Mouse (Mus musculus) skeletal muscle tissue, adult 2 months (tissue): ENCODE measurements around the gene Vmn1r65.
"Not testable (repeated sequence)": the region's sequence is repeated elsewhere in the genome, so short reads cannot be mapped to it uniquely, and the experiment has no call there.

Experiments
- DNase-seq: peaks from one replicate; pipeline ENCODE4 v3.0.0-alpha.2; 2012; ENCODE audit warnings: low read depth, low spot score

Vmn1r65 gene

GRCm38 (mm10) chr7:6010910-6011309 is at the start of gene Vmn1r65:
Gene Vmn1r65 (minus strand): TSS chr7:6011010.
- no peak for DNase-seq

DNA sequence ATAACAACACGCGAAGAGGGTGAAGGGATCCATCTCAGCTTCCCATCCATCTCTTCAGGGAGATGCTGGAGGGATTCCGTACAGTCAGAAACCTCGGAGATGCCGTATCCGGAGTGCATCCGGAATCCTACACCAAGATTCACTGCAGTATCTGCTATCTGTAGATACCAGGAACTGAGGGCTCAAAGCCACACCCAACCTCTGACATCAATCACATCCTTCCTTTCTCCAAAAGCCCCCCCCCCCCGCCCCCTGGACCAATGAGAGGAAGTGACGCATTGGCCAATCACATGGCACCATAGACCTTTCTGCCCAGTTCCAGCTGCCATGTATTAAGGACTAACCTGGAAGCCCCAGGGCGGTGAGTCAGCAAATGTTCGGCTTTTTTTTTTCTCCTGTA is 34.1 kb upstream of the Vmn1r65 start, which contains the start of gene Nlrp4c:
Nlrp4c (plus strand) TSS at position 301 of the 400 bp plus-strand sequence.
- no peak for DNase-seq

DNA sequence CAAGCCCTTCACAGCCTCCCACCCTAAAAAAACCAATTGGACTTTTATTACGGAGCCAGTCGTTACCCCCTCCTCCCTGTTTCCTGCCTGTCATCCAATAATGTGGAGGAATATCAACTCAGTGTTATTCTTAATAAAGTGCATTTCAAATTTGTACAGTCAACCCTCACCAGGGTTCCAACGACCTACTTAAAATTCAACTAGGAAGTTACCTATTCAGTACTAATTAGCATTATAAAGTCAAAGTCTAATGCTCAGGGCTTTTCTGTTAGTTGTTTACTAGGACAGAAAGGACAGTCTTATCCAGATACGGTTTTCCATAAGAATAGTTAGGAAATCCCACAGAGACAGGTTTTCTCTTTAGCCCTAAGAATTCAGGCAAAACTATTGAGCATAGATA is 28.4 kb downstream of the Vmn1r65 start:
- not testable (repeated sequence) for DNase-seq

DNA sequence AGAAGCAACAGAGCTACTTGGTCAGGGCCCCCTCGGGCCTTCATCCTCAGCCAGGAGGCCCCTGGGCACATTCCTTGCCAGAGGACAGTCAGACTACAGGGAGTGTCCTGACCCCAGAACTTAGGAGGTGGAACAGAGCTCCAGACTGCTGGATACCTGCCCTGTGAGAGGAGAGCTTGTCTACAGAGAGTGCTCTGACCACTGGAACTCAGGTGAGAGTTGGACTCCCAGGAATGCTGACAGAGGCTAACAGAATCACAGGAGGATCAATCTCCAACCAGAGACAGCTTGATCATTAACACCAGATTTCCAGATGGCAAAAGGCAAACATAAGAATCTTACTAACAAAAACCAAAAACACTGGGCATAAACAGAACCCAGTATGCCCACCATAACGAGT is 38.3 kb downstream of the Vmn1r65 start:
- not testable (repeated sequence) for DNase-seq
